15 mouse cellular contexts compared by ENCODE assay signal in the genomic region with DNA sequence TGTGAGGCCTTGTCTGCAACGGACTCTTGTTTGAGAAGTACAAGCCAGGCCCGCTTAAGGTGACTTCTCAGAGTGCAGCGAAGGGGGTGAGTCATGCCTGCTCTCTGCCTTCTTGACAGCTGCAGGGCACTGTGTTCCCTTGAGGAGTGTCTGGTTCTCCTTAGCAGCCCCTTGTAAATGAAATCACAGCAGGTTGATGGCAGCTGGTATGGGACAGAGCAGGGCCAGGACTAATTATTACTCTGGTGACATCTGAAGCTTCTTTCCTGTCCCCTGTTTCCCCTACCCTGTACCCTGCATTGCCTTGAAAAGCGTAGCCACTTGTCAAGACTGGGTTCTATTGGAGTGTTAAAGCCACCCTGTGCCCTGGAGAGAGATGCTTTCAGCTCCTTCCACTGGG. TPM values are rescaled to one million over a fixed set of nuclear protein-coding genes. Genes with fewer than 3 reads are reported as not detected.
DNase-seq lines count a peak whose midpoint lies in the region; ATAC-seq lines count a peak whose summit lies in the region.
"Had no signal": no experiment of that assay in that cellular context is flagged by ENCODE, and none has a peak within 500 bp of the region (broad histone marks: within the 10 kb centered on the region; RNA-seq: fewer than 3 reads in every experiment).

No protein-coding gene starts in this region.

- no peaks in the 10 kb centered on the region for H3K27me3 ChIP-seq in neural tube, embryonic 11.5 days (ENCODE audit: control insufficient read depth, insufficient read depth, low read length)
- H3K27me3 ChIP-seq in neural tube, embryonic 15.5 days (replicated peaks): no peaks in the 10 kb centered on the region
- H3K27me3 ChIP-seq in embryonic facial prominence, embryonic 15.5 days: no peaks in the 10 kb centered on the region
- no peaks in the 10 kb centered on the region for H3K27me3 ChIP-seq in limb, embryonic 12.5 days
- no peaks in the 10 kb centered on the region for H3K27me3 ChIP-seq in stomach, embryonic 16.5 days (ENCODE audit: control insufficient read depth, insufficient read depth, low read length)
- H3K27me3 ChIP-seq: neural tube, embryonic 13.5 days had no signal

- H3K9ac ChIP-seq in neural tube, embryonic 11.5 days (ENCODE audit: low read length): no peak overlapping the region
- H3K9ac ChIP-seq in neural tube, embryonic 15.5 days (replicated peaks): no peak overlapping the region
- no peak overlapping the region for H3K9ac ChIP-seq in embryonic facial prominence, embryonic 15.5 days
- H3K9ac ChIP-seq in limb, embryonic 12.5 days (replicated peaks): no peak overlapping the region
- no peak overlapping the region for H3K9ac ChIP-seq in stomach, embryonic 16.5 days (ENCODE audit: low read length)
- H3K9ac ChIP-seq: neural tube, embryonic 13.5 days had no signal

- no peaks in the 10 kb centered on the region for H3K9me3 ChIP-seq in neural tube, embryonic 11.5 days (ENCODE audit: control insufficient read depth, low read length)
- no peaks in the 10 kb centered on the region for H3K9me3 ChIP-seq in neural tube, embryonic 15.5 days (replicated peaks)
- H3K9me3 ChIP-seq in embryonic facial prominence, embryonic 15.5 days (replicated peaks): no peaks in the 10 kb centered on the region
- H3K9me3 ChIP-seq in limb, embryonic 12.5 days: no peaks in the 10 kb centered on the region
- H3K9me3 ChIP-seq in stomach, embryonic 16.5 days (replicated peaks; ENCODE audit: control insufficient read depth, low read length): no peaks in the 10 kb centered on the region
- H3K9me3 ChIP-seq: G1E; neural tube, embryonic 13.5 days had no signal

- DNase-seq in neural tube, embryonic 11.5 days (ENCODE audit: low spot score): peak; percentile 15
- DNase-seq in spleen, postnatal 36 days (ENCODE audit: low spot score in 2 of 2): no peak
- no peak for DNase-seq in right cerebral cortex, adult 18-20 months
- DNase-seq in liver: no peak
- DNase-seq: cerebellum, postnatal 14 days; gastrocnemius, postnatal 14 days; heart, postnatal 36 days; kidney, postnatal 14 days; lung, postnatal 4 days had no signal

- no peak for ATAC-seq in neural tube, embryonic 11.5 days (ENCODE audit: insufficient read depth, low FRiP score, low TSS enrichment)
- no peak for ATAC-seq in neural tube, embryonic 15.5 days (ENCODE audit: low FRiP score)
- ATAC-seq in embryonic facial prominence, embryonic 15.5 days (ENCODE audit: insufficient number of reproducible peaks, low FRiP score, low TSS enrichment, low read depth): peak; percentile 69
- no peak; the same call in 1 of the 2 replicates for ATAC-seq in limb, embryonic 12.5 days (ENCODE audit: insufficient number of reproducible peaks, insufficient read depth, low FRiP score, low TSS enrichment, low read depth)
- ATAC-seq in stomach, embryonic 16.5 days (ENCODE audit: insufficient read depth, low FRiP score): peak; percentile 64; the same call in 1 of the 2 replicates

- H3K27ac ChIP-seq in neural tube, embryonic 11.5 days (ENCODE audit: low read depth, low read length): no peak overlapping the region
- H3K27ac ChIP-seq in neural tube, embryonic 15.5 days (replicated peaks): no peak overlapping the region
- no peak overlapping the region for H3K27ac ChIP-seq in embryonic facial prominence, embryonic 15.5 days (replicated peaks)
- H3K27ac ChIP-seq in limb, embryonic 12.5 days: peak overlapping the region; percentile 36; the same call in 1 of the 2 replicates
- H3K27ac ChIP-seq in stomach, embryonic 16.5 days (ENCODE audit: low read length): no peak overlapping the region
- H3K27ac ChIP-seq: neural tube, embryonic 13.5 days had no signal

- H3K4me3 ChIP-seq in neural tube, embryonic 11.5 days (ENCODE audit: low read depth, low read length): no peak overlapping the region
- no peak overlapping the region for H3K4me3 ChIP-seq in neural tube, embryonic 15.5 days (replicated peaks)
- no peak overlapping the region for H3K4me3 ChIP-seq in embryonic facial prominence, embryonic 15.5 days (replicated peaks)
- H3K4me3 ChIP-seq in limb, embryonic 12.5 days (replicated peaks): no peak overlapping the region
- H3K4me3 ChIP-seq in stomach, embryonic 16.5 days (replicated peaks; ENCODE audit: low read length): no peak overlapping the region
- H3K4me3 ChIP-seq: neural tube, embryonic 13.5 days had no signal

- no peak overlapping the region for H3K4me2 ChIP-seq in neural tube, embryonic 11.5 days (ENCODE audit: low read depth)
- no peak overlapping the region for H3K4me2 ChIP-seq in neural tube, embryonic 15.5 days
- H3K4me2 ChIP-seq in embryonic facial prominence, embryonic 15.5 days (replicated peaks): no peak overlapping the region
- H3K4me2 ChIP-seq in limb, embryonic 12.5 days: no peak overlapping the region
- no peak overlapping the region for H3K4me2 ChIP-seq in stomach, embryonic 16.5 days (ENCODE audit: low read depth, low read length)
- H3K4me2 ChIP-seq: neural tube, embryonic 13.5 days had no signal

- no peaks in the 10 kb centered on the region for H3K4me1 ChIP-seq in neural tube, embryonic 11.5 days (ENCODE audit: control insufficient read depth, insufficient read depth, low read length)
- H3K4me1 ChIP-seq in neural tube, embryonic 15.5 days: no peaks in the 10 kb centered on the region
- H3K4me1 ChIP-seq in embryonic facial prominence, embryonic 15.5 days: no peaks in the 10 kb centered on the region
- H3K4me1 ChIP-seq in limb, embryonic 12.5 days (replicated peaks): peaks cover 21% of the 10 kb centered on the region
- no peaks in the 10 kb centered on the region for H3K4me1 ChIP-seq in stomach, embryonic 16.5 days (ENCODE audit: control insufficient read depth, insufficient read depth, low read length)

- 61% methylated on average over 4 of the region's 4 CpGs for WGBS in neural tube, embryonic 11.5 days
- WGBS in neural tube, embryonic 15.5 days: 68% methylated on average over 4 of the region's 4 CpGs
- 45% methylated on average over 4 of the region's 4 CpGs for WGBS in embryonic facial prominence, embryonic 15.5 days
- WGBS in limb, embryonic 12.5 days: 16% methylated on average over 4 of the region's 4 CpGs
- WGBS in stomach, embryonic 16.5 days: 34% methylated on average over 4 of the region's 4 CpGs

- no peaks in the 10 kb centered on the region for H3K36me3 ChIP-seq in neural tube, embryonic 11.5 days (ENCODE audit: control insufficient read depth, insufficient read depth, low read length)
- no peaks in the 10 kb centered on the region for H3K36me3 ChIP-seq in neural tube, embryonic 15.5 days
- H3K36me3 ChIP-seq in embryonic facial prominence, embryonic 15.5 days: no peaks in the 10 kb centered on the region
- no peaks in the 10 kb centered on the region for H3K36me3 ChIP-seq in limb, embryonic 12.5 days
- no peaks in the 10 kb centered on the region for H3K36me3 ChIP-seq in stomach, embryonic 16.5 days (ENCODE audit: control insufficient read depth, insufficient read depth, low read length)
- H3K36me3 ChIP-seq: G1E; neural tube, embryonic 13.5 days had no signal

RNA-seq across cellular contexts. Expression of a gene that starts 38.0 kb away (rescaled TPM):
- 3.6 and 4.7 TPM in 2 replicates for polyA plus RNA-seq in neural tube, embryonic 11.5 days (2014; fragmentation: Nextera tagmentation; extraction: Ambion mirVana)
- polyA plus RNA-seq in neural tube, embryonic 15.5 days (2015; fragmentation: Nextera tagmentation; extraction: Ambion mirVana): 1.00 and 1.5 TPM in 2 replicates
- 6.4 and 9.0 TPM in 2 replicates for polyA plus RNA-seq in embryonic facial prominence, embryonic 15.5 days (2015; fragmentation: Nextera tagmentation; extraction: Ambion mirVana)
- 4.7 and 5.4 TPM in 2 replicates for polyA plus RNA-seq in limb, embryonic 12.5 days (2016; fragmentation: Nextera tagmentation; extraction: Ambion mirVana)
- polyA plus RNA-seq in stomach, embryonic 16.5 days (2015; fragmentation: Nextera tagmentation; extraction: Ambion mirVana): 2.5 and 6.1 TPM in 2 replicates
- polyA plus RNA-seq: G1E had no signal

RNA-seq across cellular contexts. Expression of a gene that starts 40.3 kb away (rescaled TPM):
- 0.14 and 0.21 TPM in 2 replicates for polyA plus RNA-seq in neural tube, embryonic 11.5 days (2014; fragmentation: Nextera tagmentation; extraction: Ambion mirVana)
- 5.2 TPM in 1 of 2 replicates, not detected in the other for polyA plus RNA-seq in neural tube, embryonic 15.5 days (2015; fragmentation: Nextera tagmentation; extraction: Ambion mirVana)
- polyA plus RNA-seq in embryonic facial prominence, embryonic 15.5 days (2015; fragmentation: Nextera tagmentation; extraction: Ambion mirVana): 0.18 and 0.40 TPM in 2 replicates
- 0.33 and 0.46 TPM in 2 replicates for polyA plus RNA-seq in limb, embryonic 12.5 days (2016; fragmentation: Nextera tagmentation; extraction: Ambion mirVana)
- polyA plus RNA-seq in stomach, embryonic 16.5 days (2015; fragmentation: Nextera tagmentation; extraction: Ambion mirVana): 11.9 and 14.2 TPM in 2 replicates
- polyA plus RNA-seq: G1E; neural tube, embryonic 13.5 days had no signal

Comparison
In these comparisons a context has a peak if more than half of its experiments do, and no peak if none do; other contexts are left out.
1. ATAC-seq: peak in embryonic facial prominence, embryonic 15.5 days (single experiment) and stomach, embryonic 16.5 days (single experiment); none in neural tube, embryonic 11.5 days (single experiment), neural tube, embryonic 15.5 days (single experiment) and limb, embryonic 12.5 days (single experiment).